Mouse (Mus musculus): ENCODE results near the gene Defa37.
"Not testable (repeated sequence)": the region's sequence is repeated elsewhere in the genome, so short reads cannot be mapped to it uniquely, and the experiment has no call there.

Defa37 gene

DNA sequence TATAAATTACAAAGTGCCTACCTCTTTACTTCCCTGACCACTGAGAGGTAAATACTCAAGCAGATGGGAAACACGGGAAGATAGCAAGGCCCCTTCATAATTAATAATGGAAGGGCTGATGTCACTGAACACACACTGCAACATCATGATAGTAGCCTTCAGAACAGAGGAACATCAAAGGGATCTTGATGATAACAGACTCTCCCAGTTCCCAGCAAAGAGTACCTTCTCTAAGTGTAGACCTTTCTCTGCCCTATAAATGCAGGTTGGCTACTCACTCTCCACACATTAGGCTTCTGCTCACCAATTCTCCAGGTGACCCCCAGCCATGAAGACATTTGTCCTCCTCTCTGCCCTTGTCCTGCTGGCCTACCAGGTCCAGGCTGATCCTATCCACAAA lies at the start of gene Defa37:
TSS of gene Defa37 (plus strand) at position 301 of the 400 bp plus-strand sequence.
- not testable (repeated sequence) for DNase-seq (ENCODE audit: low spot score in 2 of 2)

- DNase-seq (ENCODE audit: low spot score in 2 of 2), result not testable (repeated sequence)
These were observed 36.5 kb upstream of the Defa37 start, which contains the start of gene Defa32 for GRCm38 (mm10) chr8:21528732-21529131. Gene Defa32 (plus strand): TSS chr8:21529032.

- not testable (repeated sequence) for DNase-seq (ENCODE audit: low spot score in 2 of 2)
These were observed 17.5 kb downstream of the Defa37 start, which contains the start of gene Defa28 for GRCm38 (mm10) chr8:21582706-21583105. Gene Defa28 (plus strand): TSS chr8:21583006.

DNA sequence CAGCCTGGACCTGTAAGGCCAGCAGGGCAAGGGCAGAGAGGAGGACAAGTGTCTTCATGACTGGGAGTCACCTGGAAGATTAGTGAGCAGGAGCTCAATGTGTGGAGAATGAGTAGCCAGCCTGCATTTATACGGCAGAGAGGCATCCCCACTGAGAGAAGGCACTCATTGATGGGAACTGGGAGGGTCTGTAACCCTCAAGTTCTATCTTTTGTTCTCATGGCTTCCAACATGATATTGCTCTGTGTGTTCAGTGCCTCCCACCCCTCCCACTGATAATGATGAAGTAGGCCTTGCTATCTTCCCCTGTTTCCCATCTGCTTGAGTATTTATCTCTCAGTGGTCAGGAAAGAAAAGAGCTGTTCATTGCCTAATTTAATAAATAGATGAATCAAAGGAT lies 29.2 kb downstream of the Defa37 start, which contains the start of gene Gm7861:
TSS of gene Gm7861 (minus strand) at position 101 of the 400 bp plus-strand sequence.
- not testable (repeated sequence) for DNase-seq (ENCODE audit: low spot score in 2 of 2)

Measured in left cerebral cortex, adult 9 months (tissue).